Mouse (Mus musculus): ENCODE measurements around the gene Sox1. TPM values are rescaled to one million over a fixed set of nuclear protein-coding genes. Genes with fewer than 3 reads are reported as not detected.

The Sox1 gene
- polyA plus RNA-seq, 2 experiments, result not detected

- Histone ChIP-seq H3K4me2 (ENCODE audit: low read depth) (no peak overlapping the region), H3K27me3 (ENCODE audit: control insufficient read depth, insufficient read depth, low read length) (peaks cover 100% of the 10 kb centered on the region), H3K9me3 (ENCODE audit: control insufficient read depth, low read length) (no peaks in the 10 kb centered on the region), H3K27ac (no peak overlapping the region), H3K36me3 (replicated peaks; ENCODE audit: control insufficient read depth, insufficient read depth, low read depth) (no peaks in the 10 kb centered on the region), H3K4me3 (ENCODE audit: insufficient read depth in 1 of 2, low read depth in 2 of 2, low read length in 2 of 2) (no peak overlapping the region), H3K9ac (replicated peaks) (no peak overlapping the region), H3K4me1 (replicated peaks; ENCODE audit: control insufficient read depth in 2 of 2, insufficient read depth in 2 of 2, low read length in 1 of 2) (no peaks in the 10 kb centered on the region)
- TF ChIP-seq CTCF (IDR thresholded peaks at IDR 0.05; ENCODE audit: low read depth) (no peak), EP300 (IDR thresholded peaks at IDR 0.05; ENCODE audit: low read depth) (no peak)
- no peak for ATAC-seq (ENCODE audit: insufficient read depth)
- WGBS (ENCODE audit: insufficient replicate concordance), result 1% methylated on average over 32 of the region's 32 CpGs
- no peak for DNase-seq (ENCODE audit: low read depth in 3 of 3, low spot score in 3 of 3)
Measured at GRCm38 (mm10) chr8:12386530-12387222, 8.4 kb upstream of the Sox1 start.

GRCm38 (mm10) chr8:12387223-12387860, 7.8 kb upstream of the Sox1 start:
- Histone ChIP-seq H3K4me1 (replicated peaks; ENCODE audit: control insufficient read depth in 2 of 2, insufficient read depth in 2 of 2, low read length in 1 of 2) (no peaks in the 10 kb centered on the region), H3K27ac (no peak overlapping the region), H3K9me3 (ENCODE audit: control insufficient read depth, low read length) (no peaks in the 10 kb centered on the region), H3K9ac (replicated peaks) (no peak overlapping the region), H3K27me3 (ENCODE audit: control insufficient read depth, insufficient read depth, low read length) (peaks cover 100% of the 10 kb centered on the region), H3K4me2 (ENCODE audit: low read depth) (no peak overlapping the region), H3K4me3 (ENCODE audit: insufficient read depth in 1 of 2, low read depth in 2 of 2, low read length in 2 of 2) (no peak overlapping the region), H3K36me3 (replicated peaks; ENCODE audit: control insufficient read depth, insufficient read depth, low read depth) (no peaks in the 10 kb centered on the region)
- no peak for ATAC-seq (ENCODE audit: insufficient read depth)
- 2% methylated on average over 13 of the region's 13 CpGs for WGBS (ENCODE audit: insufficient replicate concordance)
- TF ChIP-seq EP300 (IDR thresholded peaks at IDR 0.05; ENCODE audit: low read depth) (no peak), CTCF (IDR thresholded peaks at IDR 0.05; ENCODE audit: low read depth) (no peak)
- DNase-seq (ENCODE audit: low read depth in 3 of 3, low spot score in 3 of 3), result no peak

- 5% methylated on average over 4 of the region's 4 CpGs for WGBS (ENCODE audit: insufficient replicate concordance)
- Histone ChIP-seq H3K27me3 (ENCODE audit: control insufficient read depth, insufficient read depth, low read length) (peaks cover 100% of the 10 kb centered on the region), H3K9me3 (ENCODE audit: control insufficient read depth, low read length) (no peaks in the 10 kb centered on the region), H3K9ac (replicated peaks) (no peak overlapping the region), H3K4me2 (ENCODE audit: low read depth) (no peak overlapping the region), H3K4me3 (ENCODE audit: insufficient read depth in 1 of 2, low read depth in 2 of 2, low read length in 2 of 2) (no peak overlapping the region), H3K4me1 (replicated peaks; ENCODE audit: control insufficient read depth in 2 of 2, insufficient read depth in 2 of 2, low read length in 1 of 2) (no peaks in the 10 kb centered on the region), H3K36me3 (replicated peaks; ENCODE audit: control insufficient read depth, insufficient read depth, low read depth) (no peaks in the 10 kb centered on the region), H3K27ac (no peak overlapping the region)
- ATAC-seq (ENCODE audit: insufficient read depth) (no peak), DNase-seq (ENCODE audit: low read depth in 3 of 3, low spot score in 3 of 3) (no peak)
- no peak for TF ChIP-seq EP300 (IDR thresholded peaks at IDR 0.05; ENCODE audit: low read depth)
- no peak for TF ChIP-seq CTCF (IDR thresholded peaks at IDR 0.05; ENCODE audit: low read depth)
Measured at GRCm38 (mm10) chr8:12387901-12388300, 7.2 kb upstream of the Sox1 start.

- H3K4me3 ChIP-seq (ENCODE audit: insufficient read depth in 1 of 2, low read depth in 2 of 2, low read length in 2 of 2), result no peak overlapping the region
- H3K4me2 ChIP-seq (ENCODE audit: low read depth), result no peak overlapping the region
- no peaks in the 10 kb centered on the region for H3K36me3 ChIP-seq (replicated peaks; ENCODE audit: control insufficient read depth, insufficient read depth, low read depth)
- TF ChIP-seq EP300 (IDR thresholded peaks at IDR 0.05; ENCODE audit: low read depth) (no peak), CTCF (IDR thresholded peaks at IDR 0.05; ENCODE audit: low read depth) (no peak)
- no peaks in the 10 kb centered on the region for H3K9me3 ChIP-seq (ENCODE audit: control insufficient read depth, low read length)
- DNase-seq (ENCODE audit: low read depth in 3 of 3, low spot score in 3 of 3) (no peak), ATAC-seq (ENCODE audit: insufficient read depth) (no peak)
- H3K9ac ChIP-seq (replicated peaks), result no peak overlapping the region
- H3K27me3 ChIP-seq (ENCODE audit: control insufficient read depth, insufficient read depth, low read length), result peaks cover 100% of the 10 kb centered on the region
- no peaks in the 10 kb centered on the region for H3K4me1 ChIP-seq (replicated peaks; ENCODE audit: control insufficient read depth in 2 of 2, insufficient read depth in 2 of 2, low read length in 1 of 2)
- no peak overlapping the region for H3K27ac ChIP-seq
- WGBS (ENCODE audit: insufficient replicate concordance), result 6% methylated on average over 10 of the region's 10 CpGs
Measured at GRCm38 (mm10) chr8:12388390-12389115, 6.5 kb upstream of the Sox1 start.

GRCm38 (mm10) chr8:12389116-12389471, 6.0 kb upstream of the Sox1 start:
- Histone ChIP-seq H3K4me2 (ENCODE audit: low read depth) (no peak overlapping the region), H3K4me3 (ENCODE audit: insufficient read depth in 1 of 2, low read depth in 2 of 2, low read length in 2 of 2) (no peak overlapping the region), H3K9ac (replicated peaks) (no peak overlapping the region), H3K36me3 (replicated peaks; ENCODE audit: control insufficient read depth, insufficient read depth, low read depth) (no peaks in the 10 kb centered on the region), H3K9me3 (ENCODE audit: control insufficient read depth, low read length) (no peaks in the 10 kb centered on the region), H3K27ac (no peak overlapping the region), H3K27me3 (ENCODE audit: control insufficient read depth, insufficient read depth, low read length) (peaks cover 100% of the 10 kb centered on the region), H3K4me1 (replicated peaks; ENCODE audit: control insufficient read depth in 2 of 2, insufficient read depth in 2 of 2, low read length in 1 of 2) (no peaks in the 10 kb centered on the region)
- no peak for TF ChIP-seq CTCF (IDR thresholded peaks at IDR 0.05; ENCODE audit: low read depth)
- TF ChIP-seq EP300 (IDR thresholded peaks at IDR 0.05; ENCODE audit: low read depth), result no peak
- no peak for DNase-seq (ENCODE audit: low read depth in 3 of 3, low spot score in 3 of 3)
- no peak for ATAC-seq (ENCODE audit: insufficient read depth)
- WGBS (ENCODE audit: insufficient replicate concordance), result 1% methylated on average over 5 of the region's 5 CpGs
